Mouse (Mus musculus) embryonic facial prominence, embryonic 12.5 days (tissue): ENCODE results near the gene Dcaf8. TPM values are rescaled to one million over a fixed set of nuclear protein-coding genes. Genes with fewer than 3 reads are reported as not detected.

Experiments
- ATAC-seq: fragments of 200-750 bp; cut with Nextera tagmentation; 2 replicates; pipeline ENCODE4 v1.8.0; 2017; ENCODE audit not compliant: insufficient number of reproducible peaks, insufficient read depth, low FRiP score, low TSS enrichment
- H3K27ac ChIP-seq: fragments of 300-500 bp; sonication (generic); 2 replicates; pipeline ENCODE4 v1.5.1; 2016; ENCODE audit warnings: mild to moderate bottlenecking
- H3K27me3 ChIP-seq: fragments of 300-500 bp; sonication (generic); 2 replicates; pipeline ENCODE4 v1.6.1; 2016; ENCODE audit warnings: mild to moderate bottlenecking, moderate library complexity
- H3K36me3 ChIP-seq: fragments of 300-500 bp; sonication (generic); 2 replicates; pipeline ENCODE4 v1.6.1; 2016; ENCODE audit warnings: mild to moderate bottlenecking
- H3K4me1 ChIP-seq: fragments of 300-500 bp; sonication (generic); 2 replicates; pipeline ENCODE4 v1.6.1; 2016
- H3K4me2 ChIP-seq: fragments of 300-500 bp; sonication (generic); replicated peaks from 2 replicates; pipeline ENCODE4 v1.6.1; 2016; ENCODE audit warnings: mild to moderate bottlenecking, moderate library complexity
- H3K4me3 ChIP-seq: fragments of 300-500 bp; sonication (generic); 2 replicates; pipeline ENCODE4 v1.5.1; 2016; ENCODE audit warnings: mild to moderate bottlenecking
- H3K9ac ChIP-seq: fragments of 300-500 bp; sonication (generic); 2 replicates; pipeline ENCODE4 v1.6.1; 2016; ENCODE audit warnings: mild to moderate bottlenecking, moderate library complexity
- H3K9me3 ChIP-seq: fragments of 300-500 bp; sonication (generic); 2 replicates; pipeline ENCODE4 v1.6.1; 2016; ENCODE audit warnings: mild to moderate bottlenecking, moderate library complexity
- WGBS: fragments of 180-500 bp; shearing (Covaris S2); methylation state at CpG from one replicate; pipeline ENCODE4 v1.1.7; 2016; 5-methylcytosine and 5-hydroxymethylcytosine counted together
- polyA plus RNA-seq: library from polyadenylated mRNA; unstranded; fragments of >200 nt; fragmentation: Nextera tagmentation; extraction: Ambion mirVana; gene quantifications from 2 replicates; pipeline ENCODE4 v1.2.1, GENCODE M21; 2016

Gene Dcaf8
- polyA plus RNA-seq, 1 experiment from 2014 or later, result 171 TPM

DNA sequence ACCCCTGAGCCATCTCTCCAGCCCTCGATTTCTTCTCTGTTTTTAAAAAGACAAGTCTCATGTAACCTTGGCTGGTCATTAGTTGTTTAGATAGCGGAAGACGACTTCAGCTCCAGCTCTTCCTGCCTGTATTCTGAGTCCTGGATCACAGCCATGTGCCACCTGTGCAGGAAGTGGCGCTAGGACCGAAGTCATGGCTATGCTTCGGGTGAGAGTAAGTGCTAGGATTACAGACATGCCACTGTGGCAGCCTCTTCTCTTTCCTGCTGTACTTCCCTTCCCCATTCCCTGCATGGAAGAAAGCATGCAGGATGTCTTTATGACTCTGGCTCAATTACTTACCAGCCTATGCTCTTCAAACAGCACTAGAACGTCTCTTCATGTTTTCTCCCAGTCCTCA lies 31.2 kb downstream of the Dcaf8 start:
- Histone ChIP-seq H3K36me3 (peaks cover 61% of the 10 kb centered on the region), H3K4me1 (no peaks in the 10 kb centered on the region), H3K27ac (no peak overlapping the region), H3K4me3 (no peak overlapping the region), H3K9ac (no peak overlapping the region), H3K9me3 (no peaks in the 10 kb centered on the region), H3K4me2 (no peak overlapping the region), H3K27me3 (no peaks in the 10 kb centered on the region)
- ATAC-seq, result no peak
- 80% methylated on average over 7 of the region's 7 CpGs for WGBS

DNA sequence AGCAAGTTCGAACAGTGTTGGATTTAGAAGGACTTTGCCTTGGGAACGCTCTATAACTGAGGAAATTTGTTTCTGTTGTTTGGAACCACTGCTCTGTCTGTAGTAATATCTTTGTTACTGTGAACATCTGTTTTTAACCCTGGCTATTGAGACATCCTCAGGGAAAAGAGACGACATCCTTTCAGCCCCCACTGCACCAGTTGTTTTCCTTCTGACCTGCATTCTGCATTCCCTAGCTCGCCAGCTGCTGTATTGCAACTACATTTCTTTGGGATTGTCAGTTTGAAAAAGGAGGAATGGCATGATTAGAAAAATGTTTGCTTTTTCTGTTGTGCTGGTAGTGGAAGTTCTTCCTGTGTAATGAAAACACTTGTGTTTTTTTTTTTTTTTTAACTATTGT lies 33.0 kb downstream of the Dcaf8 start:
- Histone ChIP-seq H3K9ac (no peak overlapping the region), H3K36me3 (peaks cover 56% of the 10 kb centered on the region), H3K4me3 (no peak overlapping the region), H3K4me1 (no peaks in the 10 kb centered on the region), H3K27me3 (no peaks in the 10 kb centered on the region), H3K9me3 (no peaks in the 10 kb centered on the region), H3K4me2 (no peak overlapping the region), H3K27ac (no peak overlapping the region)
- no peak for ATAC-seq
- 65% methylated on average over 4 of the region's 4 CpGs for WGBS

DNA sequence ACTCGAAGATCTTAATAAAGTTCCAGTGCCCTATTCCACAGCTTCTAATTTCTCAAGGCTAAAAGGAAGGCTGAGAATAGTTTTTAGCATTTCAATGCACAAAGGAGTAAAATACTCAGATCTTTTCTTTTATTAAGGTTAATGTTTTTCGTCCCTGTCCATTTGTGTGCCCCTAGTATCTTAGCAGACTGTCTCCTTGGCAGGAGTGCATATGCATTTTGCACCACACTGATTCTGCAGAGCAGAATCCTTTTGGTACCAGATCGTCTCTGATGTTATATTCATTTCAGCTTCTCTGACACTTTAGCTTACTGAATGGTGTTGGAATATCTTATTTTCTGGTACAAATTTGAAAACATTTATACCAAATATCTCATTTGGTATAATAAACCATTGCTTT lies 33.9 kb downstream of the Dcaf8 start:
- no peaks in the 10 kb centered on the region for H3K27me3 ChIP-seq
- H3K4me2 ChIP-seq, result no peak overlapping the region
- H3K4me3 ChIP-seq, result no peak overlapping the region
- H3K36me3 ChIP-seq, result peaks cover 65% of the 10 kb centered on the region
- H3K9me3 ChIP-seq, result no peaks in the 10 kb centered on the region
- no peak overlapping the region for H3K27ac ChIP-seq
- no peak overlapping the region for H3K9ac ChIP-seq
- H3K4me1 ChIP-seq, result no peaks in the 10 kb centered on the region
- 91% methylated on average over 3 of the region's 3 CpGs for WGBS
- ATAC-seq, result no peak

DNA sequence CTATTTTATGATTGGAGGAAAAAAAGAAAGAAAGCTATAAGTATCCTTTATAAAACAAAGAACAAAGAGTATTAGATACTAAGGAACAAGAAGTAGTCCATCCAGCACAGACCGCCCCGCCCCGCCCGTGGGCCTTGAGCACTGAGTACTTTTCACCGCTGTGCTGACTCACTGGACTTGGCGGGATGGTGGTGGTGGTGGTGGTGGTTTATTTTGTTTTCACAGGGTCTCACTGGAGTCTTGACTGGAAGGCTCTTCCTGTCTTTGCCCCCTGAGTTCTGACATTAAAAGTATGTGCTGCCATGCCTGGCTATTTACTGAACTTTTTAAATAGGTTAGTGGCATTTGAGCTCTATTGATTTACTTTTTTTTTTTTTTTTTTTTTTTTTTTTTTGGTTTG lies 35.2 kb downstream of the Dcaf8 start:
- H3K9me3 ChIP-seq, result no peaks in the 10 kb centered on the region
- WGBS, result 91% methylated on average over 6 of the region's 6 CpGs
- peaks cover 70% of the 10 kb centered on the region for H3K36me3 ChIP-seq
- H3K4me1 ChIP-seq, result no peaks in the 10 kb centered on the region
- no peak overlapping the region for H3K4me2 ChIP-seq
- no peaks in the 10 kb centered on the region for H3K27me3 ChIP-seq
- H3K4me3 ChIP-seq, result no peak overlapping the region
- no peak for ATAC-seq
- no peak overlapping the region for H3K9ac ChIP-seq
- no peak overlapping the region for H3K27ac ChIP-seq

DNA sequence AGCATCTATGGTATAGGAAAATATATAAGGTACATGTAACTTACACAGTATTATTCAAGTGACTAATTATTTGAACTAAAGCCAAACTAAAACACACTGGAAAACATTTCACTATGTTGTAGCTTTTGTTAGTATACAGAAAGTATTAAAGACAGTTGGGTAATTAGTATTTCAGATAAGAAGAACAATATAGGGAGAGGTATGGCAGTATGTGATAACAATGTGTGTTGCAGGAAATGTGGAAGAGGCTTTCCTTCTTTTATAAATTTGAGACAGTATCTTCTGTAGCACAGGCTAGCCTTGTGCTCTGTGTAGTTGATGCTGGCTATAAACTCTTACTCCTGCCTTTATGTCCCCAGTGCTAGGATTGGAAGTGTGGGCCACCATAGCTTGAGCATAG lies 36.0 kb downstream of the Dcaf8 start:
- Histone ChIP-seq H3K27me3 (no peaks in the 10 kb centered on the region), H3K4me2 (no peak overlapping the region), H3K4me3 (no peak overlapping the region), H3K36me3 (peaks cover 70% of the 10 kb centered on the region), H3K9me3 (no peaks in the 10 kb centered on the region), H3K27ac (no peak overlapping the region), H3K9ac (no peak overlapping the region), H3K4me1 (no peaks in the 10 kb centered on the region)
- no peak for ATAC-seq

DNA sequence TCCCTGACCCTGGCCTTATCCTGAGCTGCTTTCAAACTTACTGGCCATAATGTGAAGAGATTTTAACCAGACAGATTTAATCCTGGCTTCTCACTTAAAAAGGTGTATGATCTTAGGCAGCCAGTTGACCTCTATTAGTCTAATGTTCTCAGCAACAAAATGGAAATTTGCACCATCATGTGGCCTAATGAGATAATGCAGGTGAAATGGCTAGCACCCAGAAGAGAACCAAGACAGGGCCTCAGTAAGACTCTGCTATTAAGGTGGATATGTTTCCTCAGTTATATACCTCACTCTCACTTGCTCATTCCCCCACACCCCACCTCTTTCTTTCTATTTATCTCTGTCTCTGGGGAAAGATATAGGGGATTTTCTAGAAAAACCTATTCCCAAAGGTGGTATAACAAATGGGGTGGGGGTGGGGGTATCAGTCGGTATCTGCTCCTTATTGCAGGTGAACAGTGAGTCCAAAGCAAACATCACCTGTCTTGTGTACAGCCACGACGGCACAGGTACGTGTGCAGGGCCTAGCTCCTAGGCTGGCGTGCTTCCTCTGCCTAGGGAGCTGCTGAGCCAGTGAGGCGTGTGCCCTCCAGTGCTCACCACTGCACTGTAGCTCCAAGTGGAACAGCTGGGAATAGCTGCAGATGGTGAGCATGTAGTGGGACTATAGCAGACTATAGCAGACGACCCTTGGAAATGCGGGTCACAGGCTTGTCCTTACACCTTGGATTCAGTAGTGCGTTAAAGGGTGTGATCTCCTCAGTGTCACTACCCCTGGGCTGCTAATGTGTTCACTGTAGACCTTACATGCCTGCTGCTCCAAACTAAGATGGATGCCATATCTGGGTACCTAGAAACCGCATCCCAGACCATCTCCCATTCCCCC lies 38.8 kb downstream of the Dcaf8 start:
- Histone ChIP-seq H3K36me3 (peaks cover 76% of the 10 kb centered on the region), H3K4me1 (no peaks in the 10 kb centered on the region), H3K9me3 (no peaks in the 10 kb centered on the region), H3K27me3 (no peaks in the 10 kb centered on the region), H3K27ac (no peak overlapping the region), H3K4me3 (no peak overlapping the region), H3K9ac (no peak overlapping the region), H3K4me2 (no peak overlapping the region)
- ATAC-seq, result no peak
- WGBS, result 95% methylated on average over 10 of the region's 10 CpGs

DNA sequence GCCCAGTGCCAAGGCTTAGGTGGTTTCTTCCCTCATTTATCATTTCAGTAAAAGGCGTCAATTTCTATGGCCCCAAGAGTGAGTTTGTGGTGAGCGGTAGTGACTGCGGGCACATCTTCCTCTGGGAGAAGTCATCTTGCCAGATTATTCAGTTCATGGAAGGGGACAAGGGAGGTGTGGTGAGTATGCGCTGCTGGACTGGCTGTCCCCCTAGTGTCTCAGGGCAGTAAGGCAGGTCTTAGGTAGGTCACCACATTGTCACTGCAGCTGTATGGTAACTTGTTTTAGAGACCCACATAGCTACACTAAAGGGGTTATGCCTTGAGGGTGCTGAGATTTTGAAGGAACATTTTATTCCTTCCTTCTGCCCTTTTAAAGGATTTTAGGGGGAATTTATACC lies 41.0 kb downstream of the Dcaf8 start:
- Histone ChIP-seq H3K36me3 (peaks cover 82% of the 10 kb centered on the region), H3K4me2 (no peak overlapping the region), H3K27ac (no peak overlapping the region), H3K27me3 (no peaks in the 10 kb centered on the region), H3K4me1 (no peaks in the 10 kb centered on the region), H3K4me3 (no peak overlapping the region), H3K9ac (no peak overlapping the region), H3K9me3 (no peaks in the 10 kb centered on the region)
- no peak for ATAC-seq
- WGBS, result 72% methylated on average over 4 of the region's 4 CpGs

DNA sequence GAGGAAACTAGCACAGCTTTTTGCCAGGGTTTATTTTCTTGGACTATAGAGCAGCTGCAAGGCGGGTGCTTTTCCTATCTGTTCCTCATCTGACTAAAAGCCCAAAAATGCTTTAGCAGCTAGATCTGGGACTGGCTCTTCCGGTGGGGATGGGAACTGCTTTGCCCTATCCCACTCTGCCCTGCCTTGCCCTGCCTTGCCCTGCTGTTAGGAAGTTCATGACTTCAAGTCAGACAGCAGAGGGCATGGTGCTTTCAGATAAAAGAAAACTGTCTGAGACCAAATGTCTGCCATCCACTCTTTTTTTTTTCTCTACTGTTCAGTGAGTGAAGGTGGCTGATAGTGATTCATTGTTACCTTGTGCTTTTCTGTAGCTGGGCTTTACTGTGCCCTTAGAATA lies 43.7 kb downstream of the Dcaf8 start:
- no peaks in the 10 kb centered on the region for H3K4me1 ChIP-seq
- H3K9ac ChIP-seq, result no peak overlapping the region
- peaks cover 90% of the 10 kb centered on the region for H3K36me3 ChIP-seq
- H3K4me3 ChIP-seq, result no peak overlapping the region
- no peak overlapping the region for H3K27ac ChIP-seq
- WGBS, result 88% methylated on average over 2 of the region's 2 CpGs
- no peak overlapping the region for H3K4me2 ChIP-seq
- ATAC-seq, result no peak
- H3K9me3 ChIP-seq, result no peaks in the 10 kb centered on the region
- no peaks in the 10 kb centered on the region for H3K27me3 ChIP-seq

DNA sequence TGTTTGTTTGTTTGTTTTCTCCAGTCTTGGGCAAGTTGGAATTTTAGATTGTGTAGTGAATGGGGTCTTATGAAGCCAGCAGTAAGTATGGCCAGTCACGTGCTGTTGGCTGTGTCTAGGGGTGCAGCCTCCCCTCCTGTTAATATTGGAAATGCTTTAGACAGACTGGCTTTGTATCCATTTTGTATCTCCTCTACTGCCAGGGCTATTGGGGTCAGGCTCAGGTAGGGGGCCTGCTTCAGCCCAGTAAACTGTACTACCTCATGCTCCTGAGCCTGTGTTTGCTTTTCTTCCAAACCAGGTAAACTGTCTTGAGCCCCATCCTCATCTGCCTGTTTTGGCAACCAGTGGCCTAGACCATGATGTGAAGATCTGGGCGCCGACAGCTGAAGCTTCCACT lies 44.3 kb downstream of the Dcaf8 start:
- H3K4me3 ChIP-seq, result no peak overlapping the region
- no peaks in the 10 kb centered on the region for H3K27me3 ChIP-seq
- H3K36me3 ChIP-seq, result peaks cover 90% of the 10 kb centered on the region
- no peak for ATAC-seq
- H3K4me2 ChIP-seq, result no peak overlapping the region
- H3K9me3 ChIP-seq, result no peaks in the 10 kb centered on the region
- 87% methylated on average over 3 of the region's 3 CpGs for WGBS
- no peak overlapping the region for H3K9ac ChIP-seq
- H3K27ac ChIP-seq, result no peak overlapping the region
- no peaks in the 10 kb centered on the region for H3K4me1 ChIP-seq

DNA sequence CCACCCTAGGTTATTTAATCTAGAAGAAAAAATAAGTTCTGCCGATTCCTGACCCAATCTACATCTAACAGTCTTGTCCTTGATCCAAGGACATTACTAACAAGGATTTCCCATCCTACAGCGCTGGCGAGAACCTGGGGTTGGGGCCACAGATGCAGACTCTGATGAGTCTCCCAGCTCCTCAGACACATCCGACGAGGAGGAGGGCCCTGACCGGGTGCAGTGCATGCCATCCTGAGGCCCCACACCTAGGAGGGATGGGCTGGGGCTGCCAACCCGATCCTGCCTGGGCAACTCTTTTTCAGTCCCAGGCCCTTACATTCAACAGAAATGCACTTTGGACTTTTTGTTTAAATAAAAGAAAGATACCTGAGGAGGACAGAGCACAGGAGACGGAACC lies 46.6 kb downstream of the Dcaf8 start:
- no peak overlapping the region for H3K9ac ChIP-seq
- no peak for ATAC-seq
- 85% methylated on average over 8 of the region's 8 CpGs for WGBS
- H3K4me3 ChIP-seq, result no peak overlapping the region
- no peak overlapping the region for H3K27ac ChIP-seq
- H3K36me3 ChIP-seq, result peaks cover 92% of the 10 kb centered on the region
- no peak overlapping the region for H3K4me2 ChIP-seq
- H3K9me3 ChIP-seq, result no peaks in the 10 kb centered on the region
- H3K27me3 ChIP-seq, result no peaks in the 10 kb centered on the region
- H3K4me1 ChIP-seq, result no peaks in the 10 kb centered on the region

DNA sequence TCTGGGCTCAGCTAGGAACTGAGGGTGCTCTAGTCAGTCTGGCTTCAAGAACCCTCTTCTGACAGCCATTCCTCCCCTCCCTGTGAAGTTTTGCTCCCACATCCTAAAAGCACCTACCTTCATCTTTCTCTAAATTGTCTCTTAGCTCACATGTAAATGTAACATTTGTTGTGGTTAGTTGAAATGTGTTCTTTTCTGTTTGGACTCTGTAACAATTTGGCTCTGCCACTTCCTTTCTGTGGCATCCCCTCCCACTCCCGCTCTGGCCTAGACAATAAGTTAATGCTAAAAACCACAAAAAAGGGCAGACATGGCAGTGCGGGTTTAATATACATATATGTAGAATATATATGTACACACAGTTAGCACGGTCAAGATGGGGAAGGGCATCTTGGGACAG lies 49.3 kb downstream of the Dcaf8 start:
- no peak overlapping the region for H3K4me3 ChIP-seq
- H3K4me2 ChIP-seq, result no peak overlapping the region
- no peaks in the 10 kb centered on the region for H3K27me3 ChIP-seq
- no peak for ATAC-seq
- H3K4me1 ChIP-seq, result peaks cover 18% of the 10 kb centered on the region
- H3K9me3 ChIP-seq, result no peaks in the 10 kb centered on the region
- 0 out of 2 replicates have a peak overlapping the region, but pooled peaks have one; percentile 7 for H3K9ac ChIP-seq
- no peak overlapping the region for H3K27ac ChIP-seq
- 92% methylated on average over 3 of the region's 3 CpGs for WGBS
- peaks cover 88% of the 10 kb centered on the region for H3K36me3 ChIP-seq

DNA sequence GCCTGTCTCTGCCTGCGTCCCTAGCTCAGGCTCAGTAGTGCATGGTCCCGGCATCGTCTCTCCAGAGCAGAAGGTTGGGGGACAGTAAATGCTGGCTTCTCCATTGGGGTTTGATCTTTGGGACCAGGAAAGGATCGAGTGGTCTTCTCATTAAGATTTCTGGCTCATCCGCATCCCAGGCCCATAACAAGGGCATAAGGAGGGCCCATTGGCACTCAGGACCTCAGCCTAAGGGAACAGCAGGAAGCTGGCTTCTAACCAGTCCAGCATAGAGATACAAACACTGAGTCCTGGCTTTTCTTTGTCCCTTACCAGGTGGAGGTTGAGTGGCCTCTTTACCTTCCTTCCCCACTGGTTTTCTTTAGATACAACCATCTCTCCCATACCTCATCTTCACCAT lies 50.0 kb downstream of the Dcaf8 start:
- H3K36me3 ChIP-seq, result peaks cover 82% of the 10 kb centered on the region
- no peak overlapping the region for H3K4me2 ChIP-seq
- H3K4me1 ChIP-seq, result peaks cover 25% of the 10 kb centered on the region
- no peak overlapping the region for H3K4me3 ChIP-seq
- no peak for ATAC-seq
- no peaks in the 10 kb centered on the region for H3K9me3 ChIP-seq
- WGBS, result 76% methylated on average over 5 of the region's 5 CpGs
- H3K27ac ChIP-seq, result no peak overlapping the region
- no peak overlapping the region for H3K9ac ChIP-seq
- no peaks in the 10 kb centered on the region for H3K27me3 ChIP-seq
